Mouse (Mus musculus): ENCODE results near the gene Prdm2.

Prdm2 gene

GRCm38 (mm10) chr4:143212341-143213174 lies at the start of gene Prdm2:
Gene Prdm2 (minus strand): TSS chr4:143212995.
- peak; percentile 66 for DNase-seq

GRCm38 (mm10) chr4:143259718-143260349 lies 47.0 kb upstream of the Prdm2 start:
- DNase-seq = no peak

DNA sequence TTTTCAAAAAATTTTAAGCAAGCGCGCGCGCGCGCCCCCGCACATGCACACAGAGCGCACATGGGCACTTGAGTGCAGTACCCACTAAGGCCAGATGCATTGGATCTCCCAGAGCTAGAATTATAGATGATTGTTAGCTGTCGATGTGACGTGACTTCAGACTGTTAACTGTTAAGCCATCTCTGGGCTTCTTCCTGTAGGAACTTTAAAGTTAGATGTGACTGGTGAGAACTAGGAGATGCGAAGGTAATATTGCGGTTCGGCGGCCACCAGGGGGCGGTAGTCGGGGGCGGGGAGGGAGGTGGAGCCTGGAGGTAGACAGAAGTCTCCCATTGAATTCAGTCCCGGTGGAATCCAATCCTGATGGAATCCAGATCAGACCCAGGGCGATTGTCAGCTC lies 45.7 kb upstream of the Prdm2 start:
- DNase-seq = no peak

DNA sequence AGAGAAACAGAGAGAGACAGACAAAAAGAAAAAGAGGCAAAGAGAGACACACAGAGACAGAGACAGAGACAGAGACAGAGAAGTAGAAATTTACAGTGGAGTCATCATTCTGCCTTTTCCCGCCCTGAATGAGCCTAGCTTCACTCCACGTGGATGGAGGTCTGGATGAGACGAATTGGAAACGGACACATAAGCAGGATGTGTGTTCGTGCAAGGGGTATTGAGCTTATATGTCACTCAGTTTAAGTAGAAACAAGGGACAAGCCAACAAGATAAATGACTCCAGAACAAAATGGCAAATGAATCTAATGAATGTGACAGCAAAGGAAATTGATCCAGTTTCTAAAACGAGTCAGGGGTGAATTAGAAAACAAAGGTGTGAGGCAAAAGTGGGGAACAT lies 45.2 kb upstream of the Prdm2 start:
- DNase-seq = no peak

DNA sequence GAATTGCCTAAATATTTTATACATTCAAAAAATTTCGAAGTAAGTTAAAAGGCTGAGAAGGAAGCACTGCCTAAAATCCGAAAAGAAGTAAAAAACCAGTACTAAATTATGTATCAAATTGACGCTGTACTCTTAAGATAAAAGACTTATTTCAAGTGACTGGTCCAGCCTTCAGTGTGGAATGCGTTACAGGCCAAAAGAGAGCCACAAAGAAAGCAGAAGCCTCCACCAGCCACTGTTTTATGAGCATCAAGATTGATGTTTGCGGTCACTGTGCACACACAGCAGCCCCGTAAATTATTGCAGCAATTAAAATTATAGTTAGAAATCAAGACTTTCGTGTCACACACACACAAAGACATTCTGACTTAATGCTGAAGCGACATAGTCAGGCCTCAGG lies 42.7 kb upstream of the Prdm2 start:
- no peak for DNase-seq

DNA sequence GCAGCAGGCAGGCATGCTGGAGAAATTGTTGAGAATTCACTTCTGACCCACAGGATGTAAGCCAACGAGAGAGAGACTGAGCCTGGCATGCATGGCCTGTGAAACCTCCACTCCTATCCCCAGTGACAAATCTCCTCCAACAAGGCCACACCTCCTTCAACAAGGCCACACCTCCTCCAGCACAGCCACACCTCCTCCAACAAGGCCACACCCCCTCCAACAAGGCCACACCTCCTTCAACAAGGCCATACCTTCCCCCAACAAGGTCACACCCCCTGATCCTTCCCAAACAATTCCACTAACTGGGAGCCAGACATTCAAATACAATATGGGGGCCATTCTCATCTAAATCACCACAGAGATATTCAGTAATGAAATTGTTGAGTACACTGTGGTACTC lies 40.6 kb upstream of the Prdm2 start:
- DNase-seq = no peak

GRCm38 (mm10) chr4:143248050-143248449 lies 35.3 kb upstream of the Prdm2 start:
- DNase-seq = no peak

- no peak for DNase-seq
Observed at GRCm38 (mm10) chr4:143241294-143241693, 28.5 kb upstream of the Prdm2 start.

DNA sequence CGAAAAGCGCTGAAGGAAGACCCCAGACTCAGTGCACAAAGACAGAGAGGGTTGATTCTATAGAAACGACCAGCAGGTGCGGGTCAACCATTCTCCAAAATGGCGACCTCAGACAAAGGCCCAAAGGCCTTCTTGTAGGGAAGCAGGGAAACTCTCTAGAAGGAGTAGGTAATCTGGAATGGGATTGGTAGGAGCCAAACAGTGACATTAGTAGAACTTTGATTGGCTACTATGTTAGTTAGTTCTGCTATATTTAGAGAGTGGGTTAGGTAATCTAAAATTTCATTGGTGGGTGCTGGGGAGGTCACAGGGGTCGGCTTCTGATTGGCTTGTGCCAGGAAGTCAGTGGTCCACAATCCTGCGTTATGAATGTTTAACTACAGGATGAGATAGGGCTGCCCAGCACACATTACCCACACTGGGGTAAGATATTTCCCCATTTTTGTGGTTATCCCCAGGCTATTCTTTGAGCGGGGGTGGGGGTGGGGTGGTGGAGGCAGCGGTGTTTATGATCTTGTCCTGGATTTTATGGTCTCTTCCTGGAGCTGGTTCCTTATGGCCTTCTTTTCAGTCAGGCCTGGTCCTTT lies 26.9 kb upstream of the Prdm2 start:
- DNase-seq = no peak

DNA sequence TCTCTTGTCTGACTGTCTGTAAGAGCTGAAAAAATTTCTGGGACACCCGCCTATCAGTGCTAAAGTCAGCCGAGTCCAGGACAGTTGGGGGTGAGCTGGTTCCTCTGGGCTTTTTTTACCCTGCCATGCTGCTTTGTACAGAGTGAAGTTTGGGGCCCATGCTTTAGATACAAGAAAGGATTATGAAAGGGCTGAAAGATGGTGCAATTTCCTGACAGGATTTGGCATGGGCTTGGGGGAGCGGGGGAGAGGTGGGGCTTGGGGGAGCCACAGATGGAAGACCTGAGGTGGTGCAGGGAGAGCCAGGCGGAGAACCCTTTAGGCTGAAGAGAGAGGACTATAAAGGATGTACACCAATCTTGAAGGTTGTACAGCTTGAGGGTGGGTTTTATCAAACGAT lies 26.3 kb upstream of the Prdm2 start:
- no peak for DNase-seq

GRCm38 (mm10) chr4:143238241-143239031 lies 25.6 kb upstream of the Prdm2 start:
- peak; percentile 9 for DNase-seq

GRCm38 (mm10) chr4:143231790-143232422 lies 19.1 kb upstream of the Prdm2 start:
- DNase-seq = no peak

- DNase-seq = no peak
Observed at GRCm38 (mm10) chr4:143231110-143231509, 18.3 kb upstream of the Prdm2 start.

DNA sequence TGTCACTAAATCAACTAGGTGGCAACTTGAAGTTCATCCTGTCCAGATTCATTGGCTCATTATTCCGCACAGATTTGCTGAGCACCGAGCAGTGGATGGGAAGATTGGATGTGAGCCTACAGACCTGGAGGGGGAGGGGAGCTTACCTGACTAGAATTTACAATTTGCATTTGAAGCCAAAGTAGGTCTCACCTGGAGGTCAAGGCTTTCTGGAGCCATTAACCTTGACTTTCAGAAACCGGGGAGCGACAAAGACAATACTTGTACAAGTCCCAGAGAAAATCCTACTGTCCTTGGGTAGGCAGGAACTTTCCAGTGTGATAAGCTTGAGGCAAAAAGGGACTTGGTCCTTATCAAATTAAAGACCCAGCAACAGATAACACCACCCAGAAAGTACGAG lies 15.2 kb upstream of the Prdm2 start:
- DNase-seq = no peak

GRCm38 (mm10) chr4:143225886-143226285 lies 13.1 kb upstream of the Prdm2 start:
- no peak for DNase-seq

DNA sequence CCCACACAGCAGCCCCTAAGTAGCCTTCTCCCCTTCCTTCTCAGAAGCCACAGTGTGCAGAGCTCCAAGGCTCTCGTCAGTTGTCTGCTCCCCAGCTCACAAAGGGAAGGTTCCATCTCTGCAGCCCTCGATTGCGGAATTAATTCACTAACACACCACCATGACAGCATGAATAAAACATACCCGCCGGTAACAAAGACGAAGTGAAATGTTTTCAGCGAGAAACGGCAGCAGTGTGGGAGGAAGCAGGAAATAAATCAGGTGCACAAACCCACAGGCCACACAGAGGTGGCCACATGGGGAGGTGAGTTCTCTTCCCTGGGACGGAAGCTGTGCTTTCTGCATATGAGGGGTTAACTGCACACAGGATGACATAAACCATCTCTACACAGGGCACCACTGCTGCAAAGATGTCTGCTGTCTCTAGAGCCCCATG lies 6.5 kb upstream of the Prdm2 start:
- no peak for DNase-seq

DNA sequence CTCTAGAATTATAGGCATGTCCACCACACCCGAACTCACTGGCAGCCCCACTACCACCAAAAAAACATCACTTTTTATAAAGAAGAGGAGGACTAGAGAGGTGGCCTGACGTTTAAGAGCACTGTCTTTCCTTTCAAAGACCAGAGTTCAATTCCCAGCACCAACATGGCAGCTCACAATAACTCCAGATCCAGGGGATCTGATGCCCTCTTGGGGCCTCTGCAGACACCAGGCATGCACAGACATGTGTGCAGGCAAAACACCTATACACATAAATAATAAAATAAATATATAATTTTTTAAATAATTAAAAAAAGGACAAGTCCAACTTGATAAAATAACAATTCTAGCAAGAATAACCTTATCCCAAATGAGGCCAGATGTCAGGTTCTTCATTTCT lies 6.1 kb upstream of the Prdm2 start:
- no peak for DNase-seq

DNA sequence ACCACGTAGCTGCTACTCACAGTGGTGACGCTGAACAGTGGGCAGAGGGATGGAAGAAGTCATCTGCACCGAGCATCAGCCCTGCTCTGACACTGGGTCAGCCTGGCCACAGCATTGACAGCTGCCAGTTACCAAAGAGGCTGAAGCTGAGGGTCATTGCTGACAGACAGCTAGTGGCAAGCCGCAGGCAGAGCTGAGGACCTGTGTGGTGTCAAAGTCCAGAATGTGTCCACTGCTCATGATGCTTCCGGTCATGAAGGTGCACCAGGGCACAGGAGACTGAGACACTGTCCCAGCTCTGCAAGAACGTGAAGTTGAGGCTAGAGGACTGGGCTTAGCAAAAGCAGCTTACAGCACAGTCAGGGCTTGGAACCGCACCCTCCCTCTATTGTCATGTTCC lies 4.4 kb upstream of the Prdm2 start:
- no peak for DNase-seq

- no peak for DNase-seq
Observed at GRCm38 (mm10) chr4:143214221-143214797, 1.5 kb upstream of the Prdm2 start.

GRCm38 (mm10) chr4:143213571-143213970 lies 776 bp upstream of the Prdm2 start:
- no peak for DNase-seq

DNA sequence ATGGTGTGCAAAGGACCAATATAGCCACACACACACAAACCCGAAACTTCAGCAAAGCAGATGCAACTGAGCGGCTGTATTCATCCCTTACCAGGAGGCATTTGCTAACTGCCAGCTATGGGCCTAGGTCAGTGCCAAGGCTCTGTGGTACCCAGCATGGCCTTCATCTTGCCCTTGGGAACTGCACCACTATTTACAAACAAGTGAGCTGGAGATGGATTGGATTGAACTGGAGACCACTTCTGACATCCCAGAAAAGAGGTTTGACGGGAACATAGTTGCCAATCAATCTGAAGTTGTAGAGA lies 332 bp upstream of the Prdm2 start:
- peak; percentile 25 for DNase-seq

- DNase-seq = peak; percentile 36
Observed at GRCm38 (mm10) chr4:143211584-143212340, 1.0 kb downstream of the Prdm2 start.

All from cerebellum, adult 11-12 months (tissue).